Mouse (Mus musculus) forebrain, embryonic 10.5 days (tissue): ENCODE measurements around the gene Arhgap23. TPM values are rescaled to one million over a fixed set of nuclear protein-coding genes. Genes with fewer than 3 reads are reported as not detected.

Source experiments
- DNase-seq: peaks from one replicate; pipeline ENCODE4 v3.0.0-alpha.2; 2017; ENCODE audit warnings: low spot score; ENCODE audit errors: extremely low spot score
- H3K27ac ChIP-seq: fragments of 300-500 bp; sonication (generic); 2 replicates; pipeline ENCODE4 v1.5.1; 2016; ENCODE audit warnings: mild to moderate bottlenecking
- H3K27me3 ChIP-seq: fragments of 300-500 bp; sonication (generic); 2 replicates; pipeline ENCODE4 v1.6.1; 2016; ENCODE audit warnings: mild to moderate bottlenecking; ENCODE audit not compliant: poor library complexity, severe bottlenecking
- H3K36me3 ChIP-seq: fragments of 300-500 bp; sonication (generic); replicated peaks from 2 replicates; pipeline ENCODE4 v1.6.1; 2016; ENCODE audit warnings: mild to moderate bottlenecking, moderate library complexity
- H3K4me1 ChIP-seq: fragments of 300-500 bp; sonication (generic); 2 replicates; pipeline ENCODE4 v1.6.1; 2016
- H3K4me3 ChIP-seq: fragments of 300-500 bp; sonication (generic); 2 replicates; pipeline ENCODE4 v1.5.1; 2016; ENCODE audit warnings: mild to moderate bottlenecking, moderate library complexity
- H3K9me3 ChIP-seq: fragments of 300-500 bp; sonication (generic); 2 replicates; pipeline ENCODE4 v1.6.1; 2016; ENCODE audit warnings: mild to moderate bottlenecking, moderate library complexity
- WGBS: fragments of 180-500 bp; shearing (Covaris S2); methylation state at CpG from one replicate; pipeline ENCODE4 v1.1.7; 2016; 5-methylcytosine and 5-hydroxymethylcytosine counted together
- polyA plus RNA-seq: library from polyadenylated mRNA; unstranded; fragments of >200 nt; fragmentation: Nextera tagmentation; extraction: Ambion mirVana; gene quantifications from 2 replicates; pipeline ENCODE4 v1.2.1, GENCODE M21; 2016

Arhgap23 gene
- polyA plus RNA-seq, 1 experiment from 2014 or later, result 2.2 TPM

- 84% methylated on average over 4 of the region's 4 CpGs for WGBS
- Histone ChIP-seq H3K9me3 (no peaks in the 10 kb centered on the region), H3K27me3 (peaks cover 30% of the 10 kb centered on the region), H3K4me1 (peaks cover 16% of the 10 kb centered on the region), H3K27ac (no peak overlapping the region), H3K4me3 (peak overlapping the region; percentile 28; the same call in 1 of the 2 replicates), H3K36me3 (peaks cover 73% of the 10 kb centered on the region)
- no peak for DNase-seq
Measured at GRCm38 (mm10) chr11:97463991-97464390, 48.7 kb downstream of the Arhgap23 start.

GRCm38 (mm10) chr11:97465957-97466356 is 50.6 kb downstream of the Arhgap23 start:
- peaks cover 16% of the 10 kb centered on the region for H3K4me1 ChIP-seq
- peaks cover 30% of the 10 kb centered on the region for H3K27me3 ChIP-seq
- DNase-seq, result no peak
- no peak overlapping the region for H3K27ac ChIP-seq
- H3K9me3 ChIP-seq, result no peaks in the 10 kb centered on the region
- no peak overlapping the region for H3K4me3 ChIP-seq
- peaks cover 72% of the 10 kb centered on the region for H3K36me3 ChIP-seq
- 90% methylated on average over 12 of the region's 12 CpGs for WGBS

- no peak overlapping the region for H3K27ac ChIP-seq
- H3K4me1 ChIP-seq, result peaks cover 16% of the 10 kb centered on the region
- peaks cover 71% of the 10 kb centered on the region for H3K36me3 ChIP-seq
- 78% methylated on average over 10 of the region's 10 CpGs for WGBS
- no peak for DNase-seq
- no peaks in the 10 kb centered on the region for H3K9me3 ChIP-seq
- peaks cover 30% of the 10 kb centered on the region for H3K27me3 ChIP-seq
- H3K4me3 ChIP-seq, result no peak overlapping the region
Measured at GRCm38 (mm10) chr11:97466444-97467160, 51.3 kb downstream of the Arhgap23 start.

- Histone ChIP-seq H3K4me3 (no peak overlapping the region), H3K27ac (no peak overlapping the region), H3K27me3 (peaks cover 16% of the 10 kb centered on the region), H3K9me3 (no peaks in the 10 kb centered on the region), H3K4me1 (peaks cover 7% of the 10 kb centered on the region; the same call in 1 of the 2 replicates), H3K36me3 (peaks cover 59% of the 10 kb centered on the region)
- peak; percentile 82 for DNase-seq
- 47% methylated on average over 14 of the region's 14 CpGs for WGBS
Measured at GRCm38 (mm10) chr11:97468639-97469287, 53.4 kb downstream of the Arhgap23 start.

- H3K4me3 ChIP-seq, result no peak overlapping the region
- H3K9me3 ChIP-seq, result no peaks in the 10 kb centered on the region
- H3K36me3 ChIP-seq, result peaks cover 52% of the 10 kb centered on the region
- 0 out of 2 replicates have a peak overlapping the region, but pooled peaks have one; percentile 8 for H3K27ac ChIP-seq
- peaks cover 3% of the 10 kb centered on the region; the same call in 1 of the 2 replicates for H3K4me1 ChIP-seq
- peaks cover 5% of the 10 kb centered on the region; the same call in 1 of the 2 replicates for H3K27me3 ChIP-seq
- DNase-seq, result no peak
- 86% methylated on average over 7 of the region's 7 CpGs for WGBS
Measured at GRCm38 (mm10) chr11:97469828-97470227, 54.5 kb downstream of the Arhgap23 start.

- Histone ChIP-seq H3K36me3 (peaks cover 52% of the 10 kb centered on the region), H3K4me1 (peaks cover 4% of the 10 kb centered on the region; the same call in 1 of the 2 replicates), H3K27ac (no peak overlapping the region), H3K27me3 (no peaks in the 10 kb centered on the region), H3K4me3 (no peak overlapping the region), H3K9me3 (no peaks in the 10 kb centered on the region)
- WGBS, result 90% methylated on average over 6 of the region's 6 CpGs
- DNase-seq, result no peak
Measured at GRCm38 (mm10) chr11:97471276-97471675, 55.9 kb downstream of the Arhgap23 start.

- no peak overlapping the region for H3K27ac ChIP-seq
Measured at GRCm38 (mm10) chr11:97476334-97477095, 61.2 kb downstream of the Arhgap23 start.

GRCm38 (mm10) chr11:97477431-97477830 is 62.1 kb downstream of the Arhgap23 start:
- 79% methylated on average over 7 of the region's 7 CpGs for WGBS
- H3K27me3 ChIP-seq, result no peaks in the 10 kb centered on the region
- no peaks in the 10 kb centered on the region for H3K9me3 ChIP-seq
- no peak overlapping the region for H3K4me3 ChIP-seq
- H3K27ac ChIP-seq, result no peak overlapping the region
- H3K36me3 ChIP-seq, result peaks cover 43% of the 10 kb centered on the region
- no peak for DNase-seq
- H3K4me1 ChIP-seq, result peaks cover 14% of the 10 kb centered on the region

More at GRCm38 (mm10) chr11:97476334-97477095, 61.2 kb downstream of the Arhgap23 start:
- 62% methylated on average over 8 of the region's 8 CpGs for WGBS
- Histone ChIP-seq H3K9me3 (no peaks in the 10 kb centered on the region), H3K4me3 (no peak overlapping the region), H3K36me3 (peaks cover 47% of the 10 kb centered on the region), H3K27me3 (no peaks in the 10 kb centered on the region), H3K4me1 (peaks cover 14% of the 10 kb centered on the region)
- peak; percentile 79 for DNase-seq

GRCm38 (mm10) chr11:97478345-97478744 is 63.0 kb downstream of the Arhgap23 start:
- 87% methylated on average over 6 of the region's 6 CpGs for WGBS
- peaks cover 14% of the 10 kb centered on the region for H3K4me1 ChIP-seq
- no peaks in the 10 kb centered on the region for H3K27me3 ChIP-seq
- H3K9me3 ChIP-seq, result no peaks in the 10 kb centered on the region
- peaks cover 39% of the 10 kb centered on the region for H3K36me3 ChIP-seq
- no peak for DNase-seq
- H3K4me3 ChIP-seq, result no peak overlapping the region
- no peak overlapping the region for H3K27ac ChIP-seq

GRCm38 (mm10) chr11:97479085-97479484 is 63.8 kb downstream of the Arhgap23 start:
- Histone ChIP-seq H3K36me3 (peaks cover 39% of the 10 kb centered on the region), H3K27ac (no peak overlapping the region), H3K4me3 (no peak overlapping the region), H3K9me3 (no peaks in the 10 kb centered on the region), H3K27me3 (no peaks in the 10 kb centered on the region), H3K4me1 (peaks cover 14% of the 10 kb centered on the region)
- WGBS, result 95% methylated on average over 10 of the region's 10 CpGs
- no peak for DNase-seq

- DNase-seq, result no peak
- WGBS, result 96% methylated on average over 8 of the region's 8 CpGs
- Histone ChIP-seq H3K4me1 (peaks cover 14% of the 10 kb centered on the region), H3K4me3 (no peak overlapping the region), H3K36me3 (peaks cover 39% of the 10 kb centered on the region), H3K27me3 (no peaks in the 10 kb centered on the region), H3K27ac (no peak overlapping the region), H3K9me3 (no peaks in the 10 kb centered on the region)
Measured at GRCm38 (mm10) chr11:97479824-97480223, 64.5 kb downstream of the Arhgap23 start.

GRCm38 (mm10) chr11:97485661-97486060 is 70.3 kb downstream of the Arhgap23 start:
- no peak overlapping the region for H3K4me3 ChIP-seq
- no peak for DNase-seq
- no peaks in the 10 kb centered on the region for H3K9me3 ChIP-seq
- H3K27me3 ChIP-seq, result peaks cover under 1% of the 10 kb centered on the region; the same call in 1 of the 2 replicates
- H3K36me3 ChIP-seq, result peaks cover 12% of the 10 kb centered on the region; the same call in 1 of the 2 replicates
- H3K27ac ChIP-seq, result no peak overlapping the region
- H3K4me1 ChIP-seq, result peaks cover 7% of the 10 kb centered on the region
- WGBS, result 89% methylated on average over 8 of the region's 8 CpGs
